Mouse (Mus musculus) megakaryocyte, embryonic 14.5 days (primary cell): ENCODE data around the gene Nubp1.

ENCODE experiments used
- FLI1 ChIP-seq: IDR thresholded peaks from 2 replicates; pipeline ENCODE4 v1.6.1; 2012; ENCODE audit warnings: low read length, inconsistent platforms, mixed read lengths
- GATA1 ChIP-seq: IDR thresholded peaks from 3 replicates; pipeline ENCODE4 v1.6.1; 2012; ENCODE audit warnings: mixed read lengths, low read length, inconsistent platforms, borderline replicate concordance

- TF ChIP-seq GATA1 (no peak), FLI1 (no peak)
Measured at GRCm38 (mm10) chr16:10448931-10449330, 37.2 kb downstream of the Nubp1 start.
